Mouse (Mus musculus) intestine, postnatal 0 days (tissue): ENCODE measurements around the gene Ikzf2. TPM values are rescaled to one million over a fixed set of nuclear protein-coding genes. Genes with fewer than 3 reads are reported as not detected.

ENCODE experiments used
- ATAC-seq: fragments of 200-750 bp; cut with Nextera tagmentation; 2 replicates; pipeline ENCODE4 v1.8.0; 2017; ENCODE audit warnings: mild to moderate bottlenecking, moderate TSS enrichment, moderate library complexity
- H3K27ac ChIP-seq: fragments of 300-500 bp; sonication (generic); 2 replicates; pipeline ENCODE4 v1.5.1; 2014; ENCODE audit warnings: mild to moderate bottlenecking, low read depth, low read length, moderate library complexity
- H3K27me3 ChIP-seq: fragments of 300-500 bp; sonication (generic); replicated peaks from 2 replicates; pipeline ENCODE4 v1.6.1; 2014; ENCODE audit warnings: low read length, mixed read lengths; ENCODE audit not compliant: control insufficient read depth, insufficient read depth
- H3K36me3 ChIP-seq: fragments of 300-500 bp; sonication (generic); 2 replicates; pipeline ENCODE4 v1.6.1; 2014; ENCODE audit warnings: mild to moderate bottlenecking, moderate library complexity; ENCODE audit not compliant: control insufficient read depth, insufficient read depth
- H3K4me1 ChIP-seq: fragments of 300-500 bp; sonication (generic); replicated peaks from 2 replicates; pipeline ENCODE4 v1.6.1; 2014; ENCODE audit warnings: antibody characterized with exemption, low read length, mixed read lengths; ENCODE audit not compliant: control insufficient read depth, insufficient read depth
- H3K4me2 ChIP-seq: fragments of 300-500 bp; sonication (generic); replicated peaks from 2 replicates; pipeline ENCODE4 v1.6.1; 2014; ENCODE audit warnings: low read depth, mild to moderate bottlenecking, moderate library complexity
- H3K4me3 ChIP-seq: fragments of 300-500 bp; sonication (generic); 2 replicates; pipeline ENCODE4 v1.5.1; 2014; ENCODE audit warnings: low read depth, low read length
- H3K9ac ChIP-seq: fragments of 300-500 bp; sonication (generic); 2 replicates; pipeline ENCODE4 v1.6.1; 2014; ENCODE audit warnings: mild to moderate bottlenecking, low read depth, low read length
- H3K9me3 ChIP-seq: fragments of 300-500 bp; sonication (generic); 2 replicates; pipeline ENCODE4 v1.6.1; 2016; ENCODE audit warnings: mixed run types; ENCODE audit not compliant: control insufficient read depth
- CTCF ChIP-seq: sonication (generic); IDR thresholded peaks from 2 replicates; pipeline ENCODE4 v1.5.1; 2016; ENCODE audit warnings: low read depth, mild to moderate bottlenecking, control low read depth, antibody characterized with exemption, moderate library complexity
- WGBS: fragments of 180-500 bp; shearing (Covaris S2); extraction: QIAGEN DNeasy Blood & Tissue Kit; methylation state at CpG from one replicate; pipeline ENCODE4 v1.1.7; 2014; 5-methylcytosine and 5-hydroxymethylcytosine counted together
- polyA plus RNA-seq: library from polyadenylated mRNA; unstranded; fragments of >200 nt; fragmentation: Nextera tagmentation; extraction: Ambion mirVana; gene quantifications from 2 replicates; pipeline ENCODE4 v1.2.1, GENCODE M21; 2015

Gene Ikzf2
- polyA plus RNA-seq, 1 experiment from 2014 or later: 1.0 TPM

- Histone ChIP-seq H3K9me3 (no peaks in the 10 kb centered on the region), H3K36me3 (no peaks in the 10 kb centered on the region), H3K27ac (no peak overlapping the region), H3K4me2 (no peak overlapping the region), H3K27me3 (no peaks in the 10 kb centered on the region), H3K4me3 (no peak overlapping the region), H3K4me1 (no peaks in the 10 kb centered on the region), H3K9ac (no peak overlapping the region)
- TF ChIP-seq CTCF: no peak
- 89% methylated on average over 6 of the region's 6 CpGs for WGBS
- no peak for ATAC-seq
Observed at GRCm38 (mm10) chr1:69506011-69506410, 181.0 kb downstream of the Ikzf2 start.

- H3K4me2 ChIP-seq: no peak overlapping the region
- H3K9me3 ChIP-seq: no peaks in the 10 kb centered on the region
- WGBS: 78% methylated on average over 3 of the region's 3 CpGs
- no peak for ATAC-seq
- no peak overlapping the region for H3K9ac ChIP-seq
- H3K27me3 ChIP-seq: no peaks in the 10 kb centered on the region
- no peak for TF ChIP-seq CTCF
- H3K4me3 ChIP-seq: no peak overlapping the region
- no peak overlapping the region for H3K27ac ChIP-seq
- H3K4me1 ChIP-seq: no peaks in the 10 kb centered on the region
- no peaks in the 10 kb centered on the region for H3K36me3 ChIP-seq
Observed at GRCm38 (mm10) chr1:69500388-69500787, 186.7 kb downstream of the Ikzf2 start.

GRCm38 (mm10) chr1:69499652-69500051 is 187.4 kb downstream of the Ikzf2 start:
- H3K27ac ChIP-seq: no peak overlapping the region
- 90% methylated on average over 5 of the region's 5 CpGs for WGBS
- H3K36me3 ChIP-seq: no peaks in the 10 kb centered on the region
- no peak for ATAC-seq
- H3K9ac ChIP-seq: no peak overlapping the region
- no peaks in the 10 kb centered on the region for H3K4me1 ChIP-seq
- no peak overlapping the region for H3K4me3 ChIP-seq
- no peak for TF ChIP-seq CTCF
- no peak overlapping the region for H3K4me2 ChIP-seq
- no peaks in the 10 kb centered on the region for H3K9me3 ChIP-seq
- no peaks in the 10 kb centered on the region for H3K27me3 ChIP-seq

- Histone ChIP-seq H3K27ac (no peak overlapping the region), H3K4me3 (no peak overlapping the region), H3K9me3 (no peaks in the 10 kb centered on the region), H3K9ac (no peak overlapping the region), H3K4me2 (no peak overlapping the region; the same call in 1 of the 2 replicates), H3K36me3 (no peaks in the 10 kb centered on the region), H3K27me3 (no peaks in the 10 kb centered on the region), H3K4me1 (no peaks in the 10 kb centered on the region)
- ATAC-seq: no peak
- WGBS: 50% methylated on average over 7 of the region's 7 CpGs
- TF ChIP-seq CTCF: no peak
Observed at GRCm38 (mm10) chr1:69498862-69499306, 188.2 kb downstream of the Ikzf2 start.

- TF ChIP-seq CTCF: no peak
- Histone ChIP-seq H3K27ac (no peak overlapping the region), H3K4me1 (no peaks in the 10 kb centered on the region), H3K9me3 (no peaks in the 10 kb centered on the region), H3K4me3 (no peak overlapping the region), H3K4me2 (no peak overlapping the region), H3K36me3 (no peaks in the 10 kb centered on the region), H3K27me3 (no peaks in the 10 kb centered on the region), H3K9ac (no peak overlapping the region)
- ATAC-seq: no peak
- 51% methylated on average over 4 of the region's 4 CpGs for WGBS
Observed at GRCm38 (mm10) chr1:69496055-69496454, 191.0 kb downstream of the Ikzf2 start.

- Histone ChIP-seq H3K9me3 (no peaks in the 10 kb centered on the region), H3K9ac (no peak overlapping the region), H3K4me1 (no peaks in the 10 kb centered on the region), H3K4me3 (no peak overlapping the region), H3K27ac (no peak overlapping the region), H3K27me3 (no peaks in the 10 kb centered on the region), H3K36me3 (no peaks in the 10 kb centered on the region), H3K4me2 (no peak overlapping the region)
- ATAC-seq: no peak
- 76% methylated on average over 11 of the region's 11 CpGs for WGBS
- TF ChIP-seq CTCF: no peak
Observed at GRCm38 (mm10) chr1:69493309-69494047, 193.6 kb downstream of the Ikzf2 start.
